Mouse (Mus musculus) olfactory bulb, adult 2 months (tissue): ENCODE results near the gene Agrp. TPM values are rescaled to one million over a fixed set of nuclear protein-coding genes. Genes with fewer than 3 reads are reported as not detected.

Experiments
- H3K27ac ChIP-seq: fragments of 200-500 bp; 2 replicates; pipeline ENCODE4 v1.5.1; 2012; ENCODE audit warnings: low read depth, low read length; ENCODE audit not compliant: insufficient read depth
- H3K4me1 ChIP-seq: fragments of 200-500 bp; 2 replicates; pipeline ENCODE4 v1.6.1; 2012; ENCODE audit warnings: low read length; ENCODE audit not compliant: control insufficient read depth, insufficient read depth
- H3K4me3 ChIP-seq: fragments of 200-500 bp; 2 replicates; pipeline ENCODE4 v1.5.1; 2012; ENCODE audit warnings: mild to moderate bottlenecking, low read depth, low read length, moderate library complexity; ENCODE audit not compliant: insufficient read depth
- CTCF ChIP-seq: fragments of 200-500 bp; IDR thresholded peaks from 2 replicates; pipeline ENCODE4 v1.5.1; 2012; ENCODE audit warnings: low read depth, mild to moderate bottlenecking, low read length, moderate library complexity; ENCODE audit not compliant: insufficient read depth
- POLR2A ChIP-seq: fragments of 200-500 bp; IDR thresholded peaks from 2 replicates; pipeline ENCODE4 v1.6.1; 2012; ENCODE audit warnings: mild to moderate bottlenecking, low read depth, low read length, moderate library complexity; ENCODE audit not compliant: insufficient read depth
- WGBS: fragments of 180-500 bp; shearing (Covaris S2); methylation state at CpG from one replicate; pipeline ENCODE4 v1.1.7; 2018; 5-methylcytosine and 5-hydroxymethylcytosine counted together
- polyA plus RNA-seq: library from polyadenylated mRNA; stranded (reverse); fragments of >200 nt; gene quantifications from 2 replicates; pipeline ENCODE4 v1.2.4, GENCODE M21; 2012; ENCODE audit warnings: low replicate concordance; ENCODE audit not compliant: missing spikeins, insufficient read depth, insufficient read length

Gene Agrp
- polyA plus RNA-seq, result not detected in 2 replicates

- peak within 1 kb of the TSS; percentile 80 for H3K4me3 ChIP-seq
- under 1% methylated on average over 63 of the region's 63 CpGs for WGBS
- peak within 1 kb of the TSS; percentile 94 for H3K27ac ChIP-seq
- peak; percentile 70 for TF ChIP-seq POLR2A
- no peak; the same call in 1 of the 2 replicates for TF ChIP-seq CTCF
- peaks cover 5% of the 10 kb centered on the region for H3K4me1 ChIP-seq
Measured at GRCm38 (mm10) chr8:105636963-105637510, at the start of gene Agrp. Gene Agrp, minus strand, starts transcription at chr8:105637393.

- no peak for TF ChIP-seq POLR2A
- no peak for TF ChIP-seq CTCF
- WGBS, result 69% methylated on average over 6 of the region's 6 CpGs
- H3K4me1 ChIP-seq, result peaks cover 3% of the 10 kb centered on the region
- no peak overlapping the region for H3K27ac ChIP-seq
- H3K4me3 ChIP-seq, result no peak overlapping the region
Measured at GRCm38 (mm10) chr8:105686551-105686950, 49.4 kb upstream of the Agrp start.

- WGBS, result 12% methylated on average over 26 of the region's 26 CpGs
- H3K4me1 ChIP-seq, result peaks cover 3% of the 10 kb centered on the region
- peak; percentile 70; the same call in 1 of the 2 replicates for TF ChIP-seq CTCF
- TF ChIP-seq POLR2A, result no peak
- H3K27ac ChIP-seq, result no peak within 1 kb of the TSS
- no peak within 1 kb of the TSS for H3K4me3 ChIP-seq
Measured at GRCm38 (mm10) chr8:105685796-105686308, 48.7 kb upstream of the Agrp start, which contains the start of gene Carmil2. Gene Carmil2, plus strand, starts transcription at chr8:105686274.

GRCm38 (mm10) chr8:105685325-105685724 is 48.1 kb upstream of the Agrp start:
- TF ChIP-seq POLR2A (no peak), CTCF (no peak)
- WGBS, result 83% methylated on average over 7 of the region's 7 CpGs
- H3K4me3 ChIP-seq, result no peak overlapping the region
- no peak overlapping the region for H3K27ac ChIP-seq
- peaks cover 3% of the 10 kb centered on the region for H3K4me1 ChIP-seq

GRCm38 (mm10) chr8:105677891-105678290 is 40.7 kb upstream of the Agrp start:
- TF ChIP-seq CTCF (no peak), POLR2A (no peak)
- Histone ChIP-seq H3K4me1 (peaks cover 2% of the 10 kb centered on the region; the same call in 1 of the 2 replicates), H3K4me3 (no peak overlapping the region), H3K27ac (no peak overlapping the region)
- 73% methylated on average over 1 of the region's 1 CpGs for WGBS

GRCm38 (mm10) chr8:105661167-105661566 is 24.0 kb upstream of the Agrp start:
- no peak overlapping the region for H3K4me3 ChIP-seq
- no peak overlapping the region for H3K27ac ChIP-seq
- H3K4me1 ChIP-seq, result no peaks in the 10 kb centered on the region
- TF ChIP-seq CTCF (no peak), POLR2A (no peak)
- WGBS, result 53% methylated on average over 3 of the region's 3 CpGs

GRCm38 (mm10) chr8:105657641-105658040 is 20.4 kb upstream of the Agrp start:
- Histone ChIP-seq H3K4me3 (no peak overlapping the region), H3K4me1 (no peaks in the 10 kb centered on the region), H3K27ac (no peak overlapping the region)
- TF ChIP-seq POLR2A (no peak), CTCF (no peak)

- no peak for TF ChIP-seq CTCF
- no peak for TF ChIP-seq POLR2A
- Histone ChIP-seq H3K4me3 (no peak overlapping the region), H3K27ac (peak overlapping the region; percentile 44; the same call in 1 of the 2 replicates), H3K4me1 (peaks cover 2% of the 10 kb centered on the region; the same call in 1 of the 2 replicates)
- 83% methylated on average over 1 of the region's 1 CpGs for WGBS
Measured at GRCm38 (mm10) chr8:105648929-105649328, 11.7 kb upstream of the Agrp start.

- Histone ChIP-seq H3K4me1 (peaks cover 2% of the 10 kb centered on the region; the same call in 1 of the 2 replicates), H3K27ac (no peak overlapping the region), H3K4me3 (no peak overlapping the region)
- WGBS, result 97% methylated on average over 1 of the region's 1 CpGs
- no peak for TF ChIP-seq POLR2A
- TF ChIP-seq CTCF, result no peak
Measured at GRCm38 (mm10) chr8:105645205-105645604, 8.0 kb upstream of the Agrp start.
